ENCODE assay signal across 13 mouse cellular contexts in genomic region chr15:77804949-77805348, GRCm38 (mm10). TPM values are rescaled to one million over a fixed set of nuclear protein-coding genes. Genes with fewer than 3 reads are reported as not detected.
DNase-seq lines count a peak whose midpoint lies in the region; ATAC-seq and TF ChIP-seq lines count a peak whose summit lies in the region.
"Had no signal": no experiment of that assay in that cellular context is flagged by ENCODE, and none has a peak within 500 bp of the region (broad histone marks: within the 10 kb centered on the region; RNA-seq: fewer than 3 reads in every experiment).

No protein-coding gene starts in this region.

- H3K4me2 ChIP-seq in heart, embryonic 16.5 days (ENCODE audit: low read depth, low read length): no peak overlapping the region
- H3K4me2 ChIP-seq in CH12.LX (ENCODE audit: insufficient read depth, low read depth, poor library complexity, severe bottlenecking): no peak overlapping the region
- no peak overlapping the region for H3K4me2 ChIP-seq in midbrain, embryonic 13.5 days (replicated peaks)
- H3K4me2 ChIP-seq: liver, embryonic 11.5 days; neural tube, embryonic 12.5 days; stomach, embryonic 15.5 days had no signal

- H3K9me3 ChIP-seq in heart, embryonic 16.5 days (replicated peaks; ENCODE audit: control insufficient read depth, low read length): no peaks in the 10 kb centered on the region
- H3K9me3 ChIP-seq in CH12.LX (replicated peaks; ENCODE audit: low read length): no peaks in the 10 kb centered on the region
- no peaks in the 10 kb centered on the region for H3K9me3 ChIP-seq in midbrain, embryonic 13.5 days
- H3K9me3 ChIP-seq: neural tube, embryonic 12.5 days; stomach, embryonic 15.5 days had no signal

- no peak overlapping the region for H3K9ac ChIP-seq in heart, embryonic 16.5 days (ENCODE audit: low read length)
- H3K9ac ChIP-seq in CH12.LX (ENCODE audit: insufficient read depth, low read depth): no peak overlapping the region
- no peak overlapping the region for H3K9ac ChIP-seq in midbrain, embryonic 13.5 days (replicated peaks)
- H3K9ac ChIP-seq: neural tube, embryonic 12.5 days; stomach, embryonic 15.5 days had no signal

- H3K4me3 ChIP-seq in heart, embryonic 16.5 days (ENCODE audit: low read length): no peak overlapping the region
- H3K4me3 ChIP-seq in C2C12 (ENCODE audit: insufficient read depth, poor library complexity, severe bottlenecking) (no peak overlapping the region), CH12.LX (replicated peaks in 1 of 3; ENCODE audit: low read depth in 2 of 3, low read length in 2 of 3, poor library complexity in 1 of 3) (no peak overlapping the region), macrophage (ENCODE audit: inconsistent target) (no peak overlapping the region)
- H3K4me3 ChIP-seq in midbrain, embryonic 13.5 days (replicated peaks): no peak overlapping the region
- H3K4me3 ChIP-seq: erythroblast, embryonic 14.5 days; neural tube, embryonic 12.5 days; stomach, embryonic 15.5 days had no signal

- H3ac ChIP-seq in C2C12 (ENCODE audit: control insufficient read depth, insufficient read length, low read depth): peak overlapping the region; percentile 39

- in situ Hi-C loops in CH12.LX (cut with MboI; ENCODE audit: low pct_ligation_motif_present, low pct_unique_long_range_greater_than_20kb, low sequenced_read_pairs): no loop called here

- TF ChIP-seq EP300 in CH12.LX (IDR thresholded peaks at IDR 0.05; ENCODE audit: low read length): no peak

- H3K4me1 ChIP-seq in heart, embryonic 16.5 days (ENCODE audit: control insufficient read depth, insufficient read depth, low read length): peaks cover 72% of the 10 kb centered on the region
- H3K4me1 ChIP-seq in CH12.LX (ENCODE audit: control insufficient read depth in 1 of 2, insufficient read depth in 2 of 2): peaks cover 45 to 99% of the 10 kb centered on the region in 2 experiments
- H3K4me1 ChIP-seq in midbrain, embryonic 13.5 days (replicated peaks): peaks cover under 1% of the 10 kb centered on the region; the same call in 1 of the 2 replicates

- no peak for ATAC-seq in heart, embryonic 16.5 days (replicated peaks; ENCODE audit: extremely low read depth, insufficient read depth, low FRiP score)
- ATAC-seq in inflammation-experienced regulatory T-cells, adult 6 months: no peak
- no peak for ATAC-seq in midbrain, embryonic 13.5 days

- dilution Hi-C loops in CH12.LX (cut with MboI; ENCODE audit: extremely low pct_ligation_motif_present, extremely low pct_unique_long_range_greater_than_20kb, low sequenced_read_pairs): no loop called here

- WGBS in heart, embryonic 16.5 days: 66% methylated on average over 9 of the region's 9 CpGs
- WGBS in macrophage (ENCODE audit: missing documents): 77% methylated on average over 9 of the region's 9 CpGs
- WGBS in midbrain, embryonic 13.5 days: 94% methylated on average over 9 of the region's 9 CpGs

- TF ChIP-seq RAD21 in CH12.LX (IDR thresholded peaks at IDR 0.05; ENCODE audit: low read depth, low read length): no peak

- DNase-seq in heart, adult 8-10 months (ENCODE audit: low spot score): no peak
- no peak for DNase-seq in CH12.LX (ENCODE audit: extremely low read depth)
- DNase-seq: adrenal gland, adult 8-10 months; layer of hippocampus, adult 9-11 months had no signal

- H3K79me3 ChIP-seq in C2C12 (ENCODE audit: low read depth): peaks cover 92% of the 10 kb centered on the region

- H3K27ac ChIP-seq in heart, embryonic 16.5 days (ENCODE audit: low read length): peak overlapping the region; percentile 84
- H3K27ac ChIP-seq in CH12.LX (ENCODE audit: insufficient read depth, low read depth): peak overlapping the region; percentile 51
- peak overlapping the region; percentile 46 for H3K27ac ChIP-seq in macrophage
- no peak overlapping the region for H3K27ac ChIP-seq in midbrain, embryonic 13.5 days
- H3K27ac ChIP-seq: neural tube, embryonic 12.5 days; stomach, embryonic 15.5 days had no signal

- no peaks in the 10 kb centered on the region for H3K27me3 ChIP-seq in heart, embryonic 16.5 days (ENCODE audit: control insufficient read depth, insufficient read depth, low read length)
- no peaks in the 10 kb centered on the region for H3K27me3 ChIP-seq in C2C12 (ENCODE audit: control insufficient read depth, insufficient read depth, insufficient read length)
- no peaks in the 10 kb centered on the region for H3K27me3 ChIP-seq in CH12.LX (replicated peaks)
- H3K27me3 ChIP-seq in midbrain, embryonic 13.5 days: no peaks in the 10 kb centered on the region
- H3K27me3 ChIP-seq: neural tube, embryonic 12.5 days; stomach, embryonic 15.5 days had no signal

- no peak for TF ChIP-seq POLR2A in CH12.LX (IDR thresholded peaks at IDR 0.05; ENCODE audit: low read depth, low read length)

- H3K36me3 ChIP-seq in heart, embryonic 16.5 days (ENCODE audit: control insufficient read depth, insufficient read depth): peaks cover 23% of the 10 kb centered on the region
- H3K36me3 ChIP-seq in C2C12 (ENCODE audit: control insufficient read depth, insufficient read depth): peaks cover 94% of the 10 kb centered on the region
- H3K36me3 ChIP-seq in CH12.LX (replicated peaks in 1 of 2; ENCODE audit: control insufficient read depth in 1 of 2, insufficient read depth in 1 of 2, low read length in 1 of 2): peaks cover 81 to 89% of the 10 kb centered on the region in 2 experiments
- peaks cover 26% of the 10 kb centered on the region; the same call in 1 of the 2 replicates for H3K36me3 ChIP-seq in macrophage (ENCODE audit: inconsistent target)
- peaks cover 24% of the 10 kb centered on the region for H3K36me3 ChIP-seq in midbrain, embryonic 13.5 days

- TF ChIP-seq CTCF in C2C12 (IDR thresholded peaks at IDR 0.05; ENCODE audit: control insufficient read depth, insufficient read depth, insufficient read length) (no peak), CH12.LX (conservative IDR thresholded peaks at IDR 0.05 in 1 of 2, IDR thresholded peaks at IDR 0.05 in 1 of 2; ENCODE audit: low read depth in 2 of 2, low read length in 2 of 2) (no peak)

- peaks cover 100% of the 10 kb centered on the region for H3K79me2 ChIP-seq in C2C12 (ENCODE audit: control insufficient read depth, insufficient read depth)
- peaks cover 74% of the 10 kb centered on the region for H3K79me2 ChIP-seq in CH12.LX (replicated peaks; ENCODE audit: control insufficient read depth, extremely low read depth, insufficient read depth, poor library complexity, severe bottlenecking)
- peaks cover 94% of the 10 kb centered on the region for H3K79me2 ChIP-seq in macrophage (ENCODE audit: inconsistent target)

TF ChIP-seq in C2C12, 6 proteins besides CTCF, POLR2A, EP300 and RAD21:
- TF ChIP-seq MAX (IDR thresholded peaks at IDR 0.05) (no peak), MYOG (IDR thresholded peaks at IDR 0.05; ENCODE audit: control insufficient read depth, extremely low read depth, insufficient read length) (no peak), CEBPB (IDR thresholded peaks at IDR 0.05; ENCODE audit: low read depth) (no peak), FOSL1 (IDR thresholded peaks at IDR 0.05; ENCODE audit: insufficient read depth, low read length, poor library complexity, severe bottlenecking) (no peak), MYOD1 (IDR thresholded peaks at IDR 0.05; ENCODE audit: control insufficient read depth, insufficient read length, low read depth) (no peak), USF1 (IDR thresholded peaks at IDR 0.05; ENCODE audit: low read depth) (no peak)

TF ChIP-seq in CH12.LX, 34 proteins besides CTCF, POLR2A, EP300 and RAD21:
- TF ChIP-seq NRF1 (IDR thresholded peaks at IDR 0.05; ENCODE audit: low read depth, low read length) (no peak), GABPA (IDR thresholded peaks at IDR 0.05; ENCODE audit: insufficient replicate concordance, low read depth, low read length) (no peak), ZNF384 (IDR thresholded peaks at IDR 0.05; ENCODE audit: low read depth, low read length) (no peak), USF2 (conservative IDR thresholded peaks at IDR 0.05; ENCODE audit: low read depth, low read length) (no peak)
TF ChIP-seq in CH12.LX: peak in this region for 0.

RNA-seq across cellular contexts. Expression of gene Myh9, which starts 37.0 kb away (rescaled TPM):
- polyA plus RNA-seq in heart, embryonic 16.5 days (2015; fragmentation: Nextera tagmentation; extraction: Ambion mirVana): 22.8 and 29.7 TPM in 2 replicates
- 100 to 1,000 TPM in 1 of 4 experiments, 10 to 100 TPM in 3; 72.5 to 127 (median 97.2) TPM for total RNA-seq in heart, adult 8-10 months (2022)
- polyA plus RNA-seq in C2C12 (2012; fragmentation: generic; extraction: Trizol) (580 TPM), CH12.LX (2012; ENCODE audit: insufficient read length, low read depth) (165 and 178 TPM in 2 replicates), macrophage (2018) (130 to 219 TPM (median 188 TPM) in 3 replicates)
- total RNA-seq in CH12.LX (2012; rRNA removed) (128 and 146 TPM in 2 replicates), CH12.LX (2014; rRNA removed) (43.8 and 46.4 TPM in 2 replicates)
- total RNA-seq in macrophage (2018; cell fraction: chromatin; rRNA removed): 100 to 1,000 TPM; 116 to 655 (median 298) TPM
- total RNA-seq in macrophage (2018; cell fraction: cytosol; rRNA removed): 100 to 1,000 TPM; 130 to 278 (median 207) TPM
- total RNA-seq in macrophage (2018; cell fraction: nucleus; rRNA removed): 100 to 1,000 TPM; 203 to 600 (median 357) TPM
- 100 to 1,000 TPM; 218 to 293 (median 259) TPM for polyA plus RNA-seq in inflammation-experienced regulatory T-cells, adult 6 months (2017; shearing (Covaris generic))
- 11.8 and 14.1 TPM in 2 replicates for polyA plus RNA-seq in midbrain, embryonic 13.5 days (2015; fragmentation: Nextera tagmentation; extraction: Ambion mirVana)

RNA-seq across cellular contexts. Expression of gene Apol8, which starts 48.1 kb away (rescaled TPM):
- polyA plus RNA-seq in heart, embryonic 16.5 days (2015; fragmentation: Nextera tagmentation; extraction: Ambion mirVana): 0.05 TPM in 1 of 2 replicates, not detected in the other
- not detected for total RNA-seq in heart, adult 8-10 months (2022)
- polyA plus RNA-seq in C2C12 (2012; fragmentation: generic; extraction: Trizol): 0.46 TPM
- 0.17 TPM in 1 of 2 replicates, not detected in the other for total RNA-seq in CH12.LX (2012; rRNA removed)
- 0.15 and 0.84 TPM in 2 replicates for total RNA-seq in CH12.LX (2014; rRNA removed)
- 0.14 and 0.50 TPM in 2 replicates for polyA plus RNA-seq in CH12.LX (2012; ENCODE audit: insufficient read length, low read depth)
- 1 to 10 TPM in 2 of 26 experiments, under 1 TPM in 5, not detected in 19; 0.25 to 2.2 (median 0.40) TPM for total RNA-seq in macrophage (2018; cell fraction: chromatin; rRNA removed)
- total RNA-seq in macrophage (2018; cell fraction: cytosol; rRNA removed): under 1 TPM in 3 of 26 experiments, not detected in 23; 0.06 to 0.22 (median 0.09) TPM
- 1 to 10 TPM in 2 of 26 experiments, under 1 TPM in 6, not detected in 18; 0.18 to 7.8 (median 0.48) TPM for total RNA-seq in macrophage (2018; cell fraction: nucleus; rRNA removed)
- not detected in 3 replicates for polyA plus RNA-seq in macrophage (2018)
- polyA plus RNA-seq in inflammation-experienced regulatory T-cells, adult 6 months (2017; shearing (Covaris generic)): 1 to 10 TPM in 1 of 3 experiments, not detected in 2; 1.2 TPM
- 0.23 TPM in 1 of 2 replicates, not detected in the other for polyA plus RNA-seq in midbrain, embryonic 13.5 days (2015; fragmentation: Nextera tagmentation; extraction: Ambion mirVana)
